Comparison of ENCODE assay signal across 15 mouse cellular contexts in genomic region chr7:6146982-6147325, GRCm38 (mm10). TPM values are rescaled to one million over a fixed set of nuclear protein-coding genes. Genes with fewer than 3 reads are reported as not detected.
DNase-seq lines count a peak whose midpoint lies in the region; ATAC-seq lines count a peak whose summit lies in the region.
"Had no signal": no experiment of that assay in that cellular context is flagged by ENCODE, and none has a peak within 500 bp of the region (broad histone marks: within the 10 kb centered on the region; RNA-seq: fewer than 3 reads in every experiment).

No protein-coding gene starts in this region.

- H3K4me2 ChIP-seq in heart, embryonic 12.5 days: peak overlapping the region; percentile 14; the same call in 1 of the 2 replicates
- peak overlapping the region; percentile 14 for H3K4me2 ChIP-seq in heart, embryonic 14.5 days (ENCODE audit: low read length)
- H3K4me2 ChIP-seq in stomach, embryonic 16.5 days (ENCODE audit: low read depth, low read length): no peak overlapping the region

- peaks cover 75% of the 10 kb centered on the region for H3K4me1 ChIP-seq in heart, embryonic 12.5 days (replicated peaks)
- H3K4me1 ChIP-seq in megakaryocyte, embryonic 14.5 days: peaks cover 93% of the 10 kb centered on the region
- H3K4me1 ChIP-seq in heart, embryonic 14.5 days (ENCODE audit: control insufficient read depth in 2 of 2, insufficient read depth in 2 of 2, low read length in 2 of 2): peaks cover 51 to 76% of the 10 kb centered on the region in 2 experiments
- peaks cover 49% of the 10 kb centered on the region for H3K4me1 ChIP-seq in stomach, embryonic 16.5 days (ENCODE audit: control insufficient read depth, insufficient read depth, low read length)

- ATAC-seq in heart, embryonic 12.5 days (ENCODE audit: insufficient number of reproducible peaks, low FRiP score): peak; percentile 66
- no peak for ATAC-seq in megakaryocyte, adult 5-6 weeks (ENCODE audit: poor library complexity, severe bottlenecking)
- ATAC-seq in heart, embryonic 14.5 days (ENCODE audit: insufficient number of reproducible peaks, insufficient read depth, low FRiP score, low read depth): peak; percentile 36; the same call in 1 of the 2 replicates
- ATAC-seq in stomach, embryonic 16.5 days (ENCODE audit: insufficient read depth, low FRiP score): no peak
- ATAC-seq: forebrain, postnatal 0 days had no signal

- intact Hi-C loops in heart, postnatal 14 days (cut with DNase I): loop anchor here (2.0 kb wide), 1 partner anchor 20 kb away; no protein-coding TSS in a partner anchor

- 33% methylated on average over 2 of the region's 2 CpGs for WGBS in heart, embryonic 12.5 days
- 7% methylated on average over 2 of the region's 2 CpGs for WGBS in heart, embryonic 14.5 days
- WGBS in stomach, embryonic 16.5 days: 37% methylated on average over 2 of the region's 2 CpGs

- no peaks in the 10 kb centered on the region for H3K9me3 ChIP-seq in heart, embryonic 12.5 days (replicated peaks)
- H3K9me3 ChIP-seq in megakaryocyte, embryonic 14.5 days: no peaks in the 10 kb centered on the region
- no peaks in the 10 kb centered on the region for H3K9me3 ChIP-seq in heart, embryonic 14.5 days (ENCODE audit: control insufficient read depth, low read length)
- no peaks in the 10 kb centered on the region for H3K9me3 ChIP-seq in stomach, embryonic 16.5 days (replicated peaks; ENCODE audit: control insufficient read depth, low read length)

- H3K4me3 ChIP-seq in heart, embryonic 12.5 days: no peak overlapping the region
- H3K4me3 ChIP-seq in megakaryocyte, embryonic 14.5 days (replicated peaks): peak overlapping the region; percentile 47
- no peak overlapping the region for H3K4me3 ChIP-seq in heart, embryonic 14.5 days (ENCODE audit: control insufficient read depth in 1 of 2, insufficient read depth in 1 of 2, low read depth in 1 of 2, low read length in 2 of 2)
- H3K4me3 ChIP-seq in stomach, embryonic 16.5 days (replicated peaks; ENCODE audit: low read length): no peak overlapping the region

- H3K27me3 ChIP-seq in heart, embryonic 12.5 days (replicated peaks): no peaks in the 10 kb centered on the region
- H3K27me3 ChIP-seq in megakaryocyte, embryonic 14.5 days (replicated peaks): no peaks in the 10 kb centered on the region
- no peaks in the 10 kb centered on the region for H3K27me3 ChIP-seq in heart, embryonic 14.5 days (ENCODE audit: control insufficient read depth, insufficient read depth, low read length)
- no peaks in the 10 kb centered on the region for H3K27me3 ChIP-seq in stomach, embryonic 16.5 days (ENCODE audit: control insufficient read depth, insufficient read depth, low read length)

- peak overlapping the region; percentile 60 for H3K27ac ChIP-seq in heart, embryonic 12.5 days (ENCODE audit: poor library complexity, severe bottlenecking)
- peak overlapping the region; percentile 30 to 79; a peak in 3 of 4 replicates for H3K27ac ChIP-seq in heart, embryonic 14.5 days (replicated peaks in 1 of 2; ENCODE audit: control insufficient read depth in 1 of 2, insufficient read depth in 1 of 2, low read depth in 2 of 2, low read length in 2 of 2)
- H3K27ac ChIP-seq in stomach, embryonic 16.5 days (ENCODE audit: low read length): peak overlapping the region; percentile 71

- peaks cover 3% of the 10 kb centered on the region for H3K36me3 ChIP-seq in heart, embryonic 12.5 days
- H3K36me3 ChIP-seq in megakaryocyte, embryonic 14.5 days (replicated peaks; ENCODE audit: low read length): peaks cover 13% of the 10 kb centered on the region
- H3K36me3 ChIP-seq in heart, embryonic 14.5 days (ENCODE audit: control insufficient read depth, insufficient read depth, low read length): peaks cover 3% of the 10 kb centered on the region
- peaks cover 3% of the 10 kb centered on the region; the same call in 1 of the 2 replicates for H3K36me3 ChIP-seq in stomach, embryonic 16.5 days (ENCODE audit: control insufficient read depth, insufficient read depth, low read length)

- DNase-seq in heart, postnatal 14 days: no peak
- no peak for DNase-seq in frontal cortex, postnatal 36 days (ENCODE audit: low spot score in 2 of 2)
- DNase-seq in cerebellum, adult 9-10 months: no peak
- DNase-seq: embryo, embryonic 11 days; forebrain, postnatal 0 days; kidney, adult 11 months; right cerebral cortex, adult 18-20 months; thymus, adult 2 months had no signal

- no peak overlapping the region for H3K9ac ChIP-seq in heart, embryonic 12.5 days
- no peak overlapping the region for H3K9ac ChIP-seq in heart, embryonic 14.5 days (ENCODE audit: low read length)
- H3K9ac ChIP-seq in stomach, embryonic 16.5 days (ENCODE audit: low read length): peak overlapping the region; percentile 2; the same call in 1 of the 2 replicates
- H3K9ac ChIP-seq: forebrain, postnatal 0 days had no signal

RNA-seq across cellular contexts. Expression of gene Zfp787, which starts 8.8 kb away (rescaled TPM):
- polyA plus RNA-seq in heart, embryonic 12.5 days (2016; fragmentation: Nextera tagmentation; extraction: Ambion mirVana): 26.0 and 27.7 TPM in 2 replicates
- total RNA-seq in heart, postnatal 14 days (2021): 10 to 100 TPM; 37.8 to 38.9 TPM
- polyA plus RNA-seq in megakaryocyte, embryonic 14.5 days (2012; ENCODE audit: insufficient read depth, low replicate concordance): 31.0 and 49.7 TPM in 2 replicates
- 11.9 and 17.0 TPM in 2 replicates for total RNA-seq in megakaryocyte, adult 5-6 weeks (2015)
- 25.6 and 25.7 TPM in 2 replicates for total RNA-seq in megakaryocyte, adult 5-6 weeks (2017)
- 11.8 and 12.2 TPM in 2 replicates for polyA plus RNA-seq in heart, embryonic 14.5 days (2014; fragmentation: Nextera tagmentation; extraction: Ambion mirVana)
- polyA plus RNA-seq in stomach, embryonic 16.5 days (2015; fragmentation: Nextera tagmentation; extraction: Ambion mirVana): 15.0 and 22.0 TPM in 2 replicates

RNA-seq across cellular contexts. Expression of gene Zfp444, which starts 25.1 kb away (rescaled TPM):
- polyA plus RNA-seq in heart, embryonic 12.5 days (2016; fragmentation: Nextera tagmentation; extraction: Ambion mirVana): 30.2 and 31.3 TPM in 2 replicates
- total RNA-seq in heart, postnatal 14 days (2021): 10 to 100 TPM; 10.3 to 11.5 TPM
- polyA plus RNA-seq in megakaryocyte, embryonic 14.5 days (2012; ENCODE audit: insufficient read depth, low replicate concordance): 42.1 and 48.4 TPM in 2 replicates
- 2.0 and 3.6 TPM in 2 replicates for total RNA-seq in megakaryocyte, adult 5-6 weeks (2015)
- 4.1 and 8.0 TPM in 2 replicates for total RNA-seq in megakaryocyte, adult 5-6 weeks (2017)
- 29.3 and 31.4 TPM in 2 replicates for polyA plus RNA-seq in heart, embryonic 14.5 days (2014; fragmentation: Nextera tagmentation; extraction: Ambion mirVana)
- 28.8 and 32.7 TPM in 2 replicates for polyA plus RNA-seq in stomach, embryonic 16.5 days (2015; fragmentation: Nextera tagmentation; extraction: Ambion mirVana)

RNA-seq across cellular contexts. Expression of gene Galp, which starts 49.9 kb away (rescaled TPM):
- not detected in 2 replicates for polyA plus RNA-seq in heart, embryonic 12.5 days (2016; fragmentation: Nextera tagmentation; extraction: Ambion mirVana)
- not detected for total RNA-seq in heart, postnatal 14 days (2021)
- polyA plus RNA-seq in megakaryocyte, embryonic 14.5 days (2012; ENCODE audit: insufficient read depth, low replicate concordance): not detected in 2 replicates
- total RNA-seq in megakaryocyte, adult 5-6 weeks (2015): not detected in 2 replicates
- not detected in 2 replicates for total RNA-seq in megakaryocyte, adult 5-6 weeks (2017)
- polyA plus RNA-seq in heart, embryonic 14.5 days (2014; fragmentation: Nextera tagmentation; extraction: Ambion mirVana): not detected in 2 replicates
- not detected in 2 replicates for polyA plus RNA-seq in stomach, embryonic 16.5 days (2015; fragmentation: Nextera tagmentation; extraction: Ambion mirVana)
- total RNA-seq: forebrain, postnatal 0 days; left cerebral cortex, postnatal 10 days; monocyte, adult 5-6 weeks had no signal
- polyA plus RNA-seq: forebrain, postnatal 0 days; thymus, adult 2 months had no signal

Comparison
In these comparisons a context has a peak if more than half of its experiments do, and no peak if none do; other contexts are left out.
1. ATAC-seq: peak in heart, embryonic 12.5 days (single experiment) and heart, embryonic 14.5 days (single experiment); none in megakaryocyte, adult 5-6 weeks (single experiment) and stomach, embryonic 16.5 days (single experiment).
2. Peak in every context shown above with its lines, with median percentiles within 50 percentile points of each other: H3K27ac ChIP-seq.